Mouse (Mus musculus) heart, adult 11 months (tissue): ENCODE data around the gene Tspan32.

ENCODE experiments used
- DNase-seq: peaks from one replicate; pipeline ENCODE4 v3.0.0; 2022

The Tspan32 gene

DNA sequence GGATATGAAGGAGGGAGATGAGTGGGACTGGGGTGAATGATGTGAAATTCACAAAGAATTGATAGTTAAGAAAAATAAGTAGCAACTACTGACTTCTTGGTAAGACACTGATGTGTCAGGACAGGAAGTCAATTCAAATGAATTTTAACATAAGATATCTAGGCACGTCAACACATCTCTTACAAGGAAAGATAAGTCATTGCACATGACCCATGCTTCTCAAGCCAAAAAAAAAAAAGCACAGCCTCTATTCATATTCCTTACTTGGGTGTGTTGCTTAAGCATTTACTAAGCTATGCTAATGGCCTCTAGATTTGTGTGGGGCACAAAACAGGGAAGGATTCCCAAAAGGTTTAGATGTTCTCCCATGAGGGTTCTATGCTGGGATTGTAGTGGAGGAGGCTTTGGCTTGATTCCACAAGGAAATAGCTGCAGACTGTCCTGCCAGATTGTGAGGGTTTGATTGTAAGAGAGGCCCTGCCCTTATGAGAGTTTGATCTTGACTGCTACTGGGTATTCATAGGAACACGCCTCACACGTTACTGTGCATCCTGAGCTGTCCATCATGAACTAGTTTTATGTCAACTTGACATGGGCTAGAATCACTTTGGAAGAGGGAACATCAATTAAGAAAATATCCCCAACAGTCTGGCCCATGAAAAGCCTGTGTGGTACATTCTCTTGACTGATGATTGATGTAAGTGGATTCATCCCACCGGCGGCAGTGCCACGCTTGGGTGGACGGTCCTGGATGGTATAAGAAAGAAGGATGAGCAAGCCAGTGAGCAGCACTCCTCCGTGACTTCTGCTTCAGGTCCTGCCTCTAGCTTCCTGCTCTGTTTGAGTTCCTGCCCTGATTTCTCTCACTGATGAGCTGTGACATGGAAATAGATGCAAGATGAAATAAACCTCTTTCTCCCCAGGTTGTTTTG is 29.9 kb downstream of the Tspan32 start:
- peak; percentile 97 for DNase-seq

DNA sequence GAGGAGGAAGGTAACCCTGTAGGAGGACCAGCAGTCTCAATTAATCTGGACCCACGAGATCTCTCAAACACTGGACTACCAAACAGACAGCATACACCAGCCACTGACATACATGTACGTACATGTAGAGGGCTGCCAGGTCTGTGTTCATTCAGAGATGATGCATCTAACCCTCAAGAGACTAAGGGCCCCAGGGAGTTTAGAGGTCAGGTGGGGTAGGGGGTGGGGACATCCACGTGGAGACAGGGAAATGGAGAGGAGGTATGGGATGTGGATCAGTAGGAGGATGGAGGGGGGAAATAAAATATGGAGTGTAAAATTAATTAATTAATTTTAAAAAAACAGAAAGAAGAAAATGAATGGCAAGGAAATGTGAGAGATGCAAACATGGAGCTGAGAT is 31.9 kb downstream of the Tspan32 start:
- DNase-seq, result no peak

DNA sequence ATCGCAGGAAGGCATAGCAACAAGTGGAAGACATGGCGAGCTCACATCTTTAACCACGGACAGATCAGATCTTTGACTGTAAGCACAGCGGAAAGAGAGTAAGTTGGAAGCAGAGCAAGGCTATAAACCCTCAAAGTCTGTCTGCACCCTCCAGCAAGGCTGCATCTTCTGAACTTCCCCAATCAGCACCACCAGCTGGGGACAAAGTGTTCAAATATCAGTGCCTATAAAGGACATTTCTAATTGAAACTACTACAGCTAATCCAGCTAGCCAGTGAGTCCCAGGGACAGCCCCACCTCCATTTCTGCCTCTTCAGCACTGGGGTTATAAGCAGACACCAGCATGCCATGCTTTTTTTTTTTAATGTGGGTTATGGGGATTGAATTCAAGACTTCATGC is 32.5 kb downstream of the Tspan32 start:
- peak; percentile 93 for DNase-seq

DNA sequence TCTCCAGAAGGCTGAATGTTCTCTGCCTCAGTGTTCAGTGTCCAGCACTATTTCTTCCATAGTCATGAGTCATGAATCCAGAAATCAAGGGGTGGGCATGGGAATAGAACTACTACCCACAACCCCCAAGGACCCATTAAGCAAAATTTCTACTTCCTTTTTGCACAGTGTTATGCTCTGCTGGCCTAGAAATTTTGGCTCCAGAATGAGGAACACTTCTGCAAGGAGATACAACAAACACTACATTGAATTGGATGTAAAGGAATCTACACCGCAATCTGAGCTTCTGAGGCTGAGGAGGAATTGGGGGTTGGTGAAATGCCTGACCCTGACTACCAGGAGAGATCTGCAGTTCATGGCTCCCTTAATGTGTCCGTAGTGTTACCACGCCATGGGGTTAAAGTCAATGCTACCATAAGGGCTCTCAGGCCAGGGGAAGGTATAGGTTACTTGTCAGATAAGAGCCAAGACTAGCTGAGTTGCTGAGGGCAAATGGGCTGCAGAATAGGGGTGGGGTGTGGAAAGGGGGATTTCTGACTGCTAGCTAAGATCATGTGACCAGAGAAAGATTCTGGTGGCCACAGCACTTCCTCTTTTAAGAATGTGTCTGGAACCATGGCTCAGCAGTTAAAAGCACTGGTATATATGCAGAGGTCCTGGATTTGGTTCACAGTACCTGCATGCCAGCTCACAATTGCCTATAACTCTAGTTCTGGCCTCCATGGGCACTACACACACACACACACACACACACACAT is 33.5 kb downstream of the Tspan32 start:
- peak; percentile 91 for DNase-seq

DNA sequence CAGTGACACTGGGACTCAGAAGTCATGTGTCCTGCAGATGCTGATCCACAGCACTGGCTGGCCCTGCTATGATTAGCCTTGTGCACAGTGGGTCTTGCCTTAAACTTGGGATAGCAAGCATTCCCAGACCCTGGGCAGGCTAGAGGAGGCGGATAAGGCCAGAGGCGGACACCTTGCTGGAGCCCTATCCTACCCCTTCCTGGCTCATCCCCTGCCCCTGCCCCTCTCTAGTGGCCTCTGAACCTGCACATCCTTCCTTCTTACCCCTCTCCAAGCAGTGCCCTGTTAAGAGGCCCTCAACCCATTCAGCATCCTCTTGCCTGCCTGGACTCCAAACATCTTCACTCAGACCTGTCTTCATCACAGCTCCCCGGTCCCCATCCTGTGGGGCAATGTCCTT is 35.7 kb downstream of the Tspan32 start:
- peak; percentile 91 for DNase-seq

DNA sequence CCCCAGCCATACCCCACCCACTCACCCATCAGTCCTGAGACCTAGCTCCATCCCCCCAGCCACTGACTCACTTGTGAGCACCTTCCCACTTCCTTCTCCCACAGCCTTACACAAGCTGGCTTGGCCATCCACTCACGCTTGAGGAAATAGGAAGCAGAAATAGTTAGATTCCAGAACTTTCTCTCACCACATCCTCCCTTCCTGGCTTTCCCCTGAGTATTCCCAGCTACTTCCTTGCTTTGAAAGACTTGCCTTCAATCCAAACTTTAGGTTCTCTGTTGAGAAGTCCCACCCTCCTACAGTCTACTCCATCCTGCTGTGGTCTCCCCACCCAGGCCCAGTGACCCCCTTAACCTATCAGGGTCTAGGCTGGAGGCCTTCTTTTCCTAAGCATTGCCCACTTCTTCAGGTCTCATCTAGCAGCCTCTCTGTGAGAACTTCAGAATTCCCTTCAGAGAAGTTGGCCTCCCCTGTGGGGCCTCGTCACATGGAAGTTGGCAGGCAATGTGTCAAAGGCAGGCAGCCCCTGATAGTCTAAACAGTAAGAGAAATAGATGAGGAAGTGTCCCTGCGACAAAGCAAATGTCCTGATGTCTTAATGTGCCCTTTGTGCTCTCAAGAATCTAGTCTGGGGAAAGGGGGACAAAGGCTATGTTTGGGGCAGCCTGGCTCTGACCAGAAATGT is 36.4 kb downstream of the Tspan32 start:
- DNase-seq, result peak; percentile 98

DNA sequence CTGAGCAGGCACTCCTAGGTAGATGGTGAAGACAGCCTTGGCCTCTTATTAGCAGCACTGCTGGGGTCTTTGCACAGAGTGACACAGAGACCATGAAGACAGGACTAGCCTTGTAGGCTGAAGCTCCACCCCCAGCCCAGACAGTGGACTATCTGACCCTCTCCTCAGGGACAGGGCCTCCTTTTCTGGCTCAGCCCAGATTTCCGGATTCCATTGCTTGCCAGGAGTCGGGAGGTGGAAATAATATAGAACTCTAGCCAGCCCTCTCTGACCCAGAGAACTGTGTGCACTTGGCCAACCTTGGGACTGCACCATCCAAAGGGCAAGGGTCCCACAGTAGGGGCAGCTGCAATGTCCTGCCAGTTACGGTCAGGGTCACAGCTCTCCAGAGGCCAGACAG is 37.2 kb downstream of the Tspan32 start:
- DNase-seq, result peak; percentile 99

DNA sequence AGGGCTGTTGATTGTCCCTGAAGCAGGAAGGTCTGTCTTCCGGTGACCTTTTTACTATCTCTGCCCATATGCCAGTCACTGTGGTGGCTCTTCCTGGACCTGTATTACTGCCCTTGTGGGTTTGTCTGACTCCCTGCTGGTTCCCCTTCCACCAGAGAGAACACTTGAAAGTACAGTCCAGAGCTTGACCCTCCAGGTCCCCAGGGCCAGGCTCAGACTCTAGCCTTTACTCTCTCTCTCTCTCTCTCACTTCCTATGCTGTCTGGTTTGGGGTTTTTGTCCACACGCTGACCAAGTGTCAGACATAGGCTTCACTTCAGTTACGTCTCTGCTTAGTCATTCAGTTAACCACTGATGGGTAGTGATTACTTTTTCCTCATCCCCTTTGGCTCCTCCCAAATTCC is 38.1 kb downstream of the Tspan32 start:
- peak; percentile 90 for DNase-seq

DNA sequence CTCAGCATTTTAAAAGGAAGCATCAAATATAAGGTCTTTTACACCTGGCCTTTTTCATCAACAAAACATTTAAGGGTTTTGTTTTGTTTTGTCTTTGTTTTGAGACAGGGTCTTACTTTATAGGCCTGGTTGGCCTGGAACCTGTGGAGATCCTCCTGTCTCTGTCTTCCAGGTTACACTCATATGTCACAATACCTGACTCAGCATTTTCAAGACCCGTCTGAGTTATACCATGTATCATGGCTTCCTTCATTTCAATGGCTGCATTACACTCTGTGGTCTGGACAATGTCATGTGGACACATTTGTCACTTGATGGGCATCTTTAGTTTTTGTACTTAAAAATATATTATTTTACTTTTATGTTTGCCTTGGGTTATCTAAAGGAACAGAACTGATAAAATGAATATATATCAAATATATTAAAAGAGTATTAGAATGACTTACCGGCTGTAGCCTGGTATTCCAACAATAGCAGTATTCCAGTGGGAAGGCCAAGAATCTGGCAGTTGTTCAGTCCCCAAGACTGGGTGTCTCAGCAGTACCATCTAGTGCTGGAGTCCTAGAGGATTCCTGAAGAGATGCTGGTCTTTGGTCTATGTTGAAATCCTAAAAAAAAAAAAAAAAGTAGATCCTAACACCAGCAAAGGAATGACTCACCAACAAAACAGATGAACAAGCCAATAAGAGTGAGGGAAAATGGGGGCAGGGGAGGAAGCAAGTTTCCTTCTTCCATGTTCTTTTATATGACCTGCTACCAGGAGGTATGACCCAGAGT is 39.4 kb downstream of the Tspan32 start:
- no peak for DNase-seq

DNA sequence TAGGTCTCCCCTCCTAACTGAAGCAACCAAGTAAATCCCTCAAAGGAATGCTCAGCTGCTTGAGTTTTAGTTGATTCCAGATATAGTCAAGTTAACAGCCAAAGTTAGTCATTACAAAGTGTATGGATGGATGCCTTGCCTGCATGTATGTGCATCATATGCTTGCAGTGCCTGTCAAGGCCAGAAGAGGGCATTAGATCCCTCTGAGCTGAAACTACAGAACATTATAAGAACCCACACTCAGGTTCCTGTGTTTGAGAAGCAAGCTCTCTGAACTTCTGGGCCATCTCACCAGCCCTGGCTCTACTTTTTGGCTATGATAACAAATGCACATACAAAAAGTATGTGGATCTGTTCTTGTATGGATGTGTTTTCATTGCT is 40.0 kb downstream of the Tspan32 start:
- no peak for DNase-seq

DNA sequence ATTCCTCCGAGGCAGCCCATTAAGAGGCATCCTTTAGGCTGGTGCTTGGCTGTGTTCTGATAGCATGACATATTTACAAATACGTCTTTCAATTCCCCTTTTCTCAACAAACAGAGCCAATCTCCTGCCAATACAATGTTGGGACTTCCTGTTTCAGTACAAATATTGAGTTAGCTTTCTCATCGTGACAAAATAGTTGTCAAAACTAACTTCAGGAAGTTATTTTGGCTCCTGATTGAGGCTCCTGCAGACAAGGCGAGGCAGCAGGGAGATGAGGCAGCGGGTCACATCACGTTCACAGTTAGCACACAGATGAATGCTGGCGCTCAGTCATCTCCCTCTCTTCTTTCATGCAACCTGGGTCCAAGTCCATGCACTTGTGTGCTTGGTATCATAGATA is 41.5 kb downstream of the Tspan32 start:
- peak; percentile 84 for DNase-seq

DNA sequence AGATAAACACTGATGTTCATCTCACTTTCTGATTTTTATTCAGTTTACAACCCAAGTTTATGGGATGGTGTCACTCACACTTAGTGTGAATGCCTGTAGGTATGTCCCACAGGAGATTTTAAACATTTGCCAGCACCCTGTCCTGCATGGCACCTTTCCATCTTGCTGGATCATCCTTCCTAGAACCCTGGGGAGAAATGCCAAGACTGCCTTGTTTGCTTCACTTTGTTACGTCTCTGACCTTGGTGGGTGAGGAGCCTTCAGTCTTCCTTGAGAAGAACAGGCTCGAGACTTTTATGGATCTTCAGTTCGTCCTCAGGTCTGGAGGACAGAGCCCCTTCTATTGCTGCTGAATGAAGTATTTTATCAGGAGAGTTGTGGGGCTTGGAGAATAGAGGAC is 44.5 kb downstream of the Tspan32 start:
- peak; percentile 85 for DNase-seq

DNA sequence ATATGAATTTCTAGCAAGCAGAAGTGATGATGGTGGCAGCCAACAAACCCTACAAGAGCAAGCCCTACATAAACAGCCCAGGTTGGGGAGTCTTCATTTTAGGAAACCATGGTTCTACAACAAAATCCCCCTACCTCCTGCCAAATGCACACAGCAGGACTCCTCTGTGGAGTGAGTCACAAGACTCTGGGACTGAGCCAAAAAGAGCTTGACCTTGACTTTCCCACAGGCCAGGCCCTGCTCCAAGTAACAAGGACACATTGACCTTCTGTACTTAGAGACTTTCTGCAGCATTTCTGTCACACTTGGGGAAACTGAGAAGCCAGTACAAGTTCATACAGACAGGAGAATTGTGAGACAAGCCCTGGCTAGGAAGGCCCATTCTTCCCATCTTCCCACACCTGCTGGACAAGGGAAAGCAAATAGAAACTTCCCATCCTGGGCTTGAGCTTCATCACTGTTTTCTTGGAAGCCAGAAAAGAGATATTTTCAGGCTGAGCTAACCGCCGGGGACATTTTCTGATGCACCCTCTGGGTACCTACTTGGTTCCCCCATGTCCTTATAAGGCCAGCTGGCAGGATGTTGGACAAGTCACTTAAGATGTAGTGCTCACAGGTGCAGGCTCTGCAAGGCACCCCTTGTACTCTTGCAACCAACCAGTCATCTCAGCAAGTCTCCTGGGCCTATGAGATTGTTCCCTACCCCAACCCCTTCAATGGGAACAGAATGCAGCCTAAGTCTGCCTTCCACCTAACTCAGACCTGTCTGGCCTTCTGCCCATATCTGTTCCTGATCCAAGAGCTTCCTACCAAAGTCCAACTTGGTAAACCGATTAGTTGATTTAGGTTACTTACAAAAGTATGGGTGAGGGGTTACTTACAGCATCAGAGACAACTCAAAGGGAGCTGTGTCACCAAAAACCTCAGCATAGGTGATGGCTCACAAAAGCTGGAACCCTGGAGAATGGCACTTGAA is 45.3 kb downstream of the Tspan32 start:
- DNase-seq, result peak; percentile 97

DNA sequence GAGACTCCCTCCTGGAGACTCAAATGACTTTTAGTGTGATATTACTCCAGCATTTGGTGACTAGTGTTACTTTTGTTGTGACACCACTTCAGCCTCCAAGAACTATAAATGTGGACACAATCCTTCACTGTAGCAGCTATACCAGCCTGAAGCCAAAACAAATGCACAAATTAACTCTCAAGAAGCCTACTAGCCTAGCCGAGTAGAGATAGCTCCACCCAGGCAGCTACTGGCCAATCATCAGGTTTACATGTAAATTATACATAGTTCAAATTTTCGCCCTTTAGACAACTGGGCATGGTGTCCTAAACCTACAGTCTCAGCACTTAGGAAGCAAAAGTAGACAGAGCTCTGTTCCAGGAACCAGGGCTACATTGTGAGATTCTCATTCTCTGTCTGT is 46.5 kb downstream of the Tspan32 start:
- no peak for DNase-seq

DNA sequence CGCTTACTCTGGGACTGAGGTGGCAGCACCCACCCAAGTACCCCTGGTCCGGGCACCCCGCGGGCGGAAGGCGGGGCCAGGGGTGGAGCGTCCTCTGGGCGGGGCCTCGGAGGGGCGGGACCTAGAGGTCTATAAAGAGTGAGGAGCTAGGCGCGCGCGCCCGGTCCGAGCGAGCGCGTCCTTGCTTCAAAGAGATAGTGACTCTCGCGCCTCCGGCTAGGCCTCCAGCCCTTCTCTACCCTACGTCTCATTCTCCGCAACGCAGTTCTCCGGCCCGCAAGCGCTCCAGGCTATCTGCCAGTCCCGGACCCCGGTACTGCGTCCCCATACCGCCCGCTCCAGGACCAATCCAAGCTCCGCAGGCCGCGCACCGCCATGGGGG is 47.8 kb downstream of the Tspan32 start, which contains the start of gene Cd81:
Cd81 (plus strand) TSS at position 114 of the 382 bp plus-strand sequence.
- peak; percentile 99 for DNase-seq

DNA sequence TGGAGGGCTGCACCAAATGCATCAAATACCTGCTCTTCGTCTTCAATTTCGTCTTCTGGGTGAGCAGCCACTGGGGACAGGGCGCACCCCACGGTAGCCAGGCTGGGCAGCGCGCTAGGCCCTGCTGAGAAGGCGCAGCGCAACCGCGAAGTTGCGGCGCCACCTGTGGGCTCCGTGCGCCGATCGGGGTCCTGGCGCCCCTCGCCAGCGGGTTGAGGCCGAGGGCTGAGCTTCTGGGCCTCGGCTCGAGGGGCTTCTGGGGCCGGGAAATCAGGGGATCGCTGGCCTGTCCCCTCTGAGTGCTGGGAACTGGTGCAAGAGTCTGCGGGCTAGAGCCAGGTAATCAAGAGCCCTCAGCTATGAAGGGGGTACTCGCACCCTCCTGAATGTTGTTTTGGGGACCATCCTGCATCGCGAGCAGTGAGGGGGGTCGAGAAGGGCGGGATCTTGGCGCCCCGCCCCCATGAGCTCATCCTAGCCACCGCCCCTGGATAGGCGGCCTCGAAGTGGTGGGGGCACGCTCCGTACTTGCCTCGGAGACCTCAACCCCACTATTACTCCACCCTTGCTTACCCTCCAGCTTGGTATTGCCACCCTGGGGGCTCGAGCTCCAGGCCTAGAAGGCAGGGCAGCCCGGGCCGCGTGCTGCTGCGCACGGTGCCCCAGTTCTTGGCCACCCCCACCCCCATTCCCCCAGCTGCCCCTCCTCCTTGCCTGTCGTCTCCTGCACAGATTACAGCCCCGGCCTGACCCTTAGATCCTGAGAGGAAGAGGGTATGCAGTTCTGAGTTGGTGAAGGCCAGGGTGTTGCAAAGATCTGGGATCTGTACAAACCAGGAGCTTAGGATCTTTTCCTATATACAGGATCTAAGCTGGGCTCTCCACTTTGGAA is 48.4 kb downstream of the Tspan32 start:
- peak; percentile 98 for DNase-seq

DNA sequence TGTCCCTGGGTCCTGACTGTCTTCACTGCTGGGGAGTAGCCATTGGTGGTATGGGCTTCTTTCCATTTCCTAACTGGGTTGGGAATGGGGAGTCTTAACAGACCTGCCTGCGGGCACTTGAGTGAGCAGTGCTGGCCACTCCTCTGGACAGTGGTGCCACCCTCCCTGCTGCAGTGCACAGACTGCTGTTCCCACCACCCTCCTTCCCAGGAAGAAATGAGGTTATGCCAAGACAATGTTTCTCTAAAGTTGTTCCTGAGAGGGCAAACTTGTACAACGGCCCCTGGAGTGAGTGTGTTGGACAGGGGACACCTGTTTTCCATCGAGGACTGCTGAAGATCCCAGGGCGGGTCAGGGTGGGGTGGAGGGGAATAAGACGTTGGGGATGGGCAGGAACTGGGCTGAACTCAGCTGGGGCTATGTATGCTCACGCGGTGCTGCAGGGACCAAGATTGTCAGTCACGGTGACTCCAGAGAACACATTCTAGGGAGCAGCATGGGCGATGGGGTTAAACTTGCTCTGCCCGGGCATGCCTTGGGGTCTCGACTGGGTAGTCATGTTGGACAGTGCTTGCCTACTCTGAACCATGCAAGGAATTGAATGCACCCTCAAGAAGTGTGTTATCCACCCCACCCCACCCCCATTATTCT is 49.2 kb downstream of the Tspan32 start:
- peak; percentile 94 for DNase-seq

DNA sequence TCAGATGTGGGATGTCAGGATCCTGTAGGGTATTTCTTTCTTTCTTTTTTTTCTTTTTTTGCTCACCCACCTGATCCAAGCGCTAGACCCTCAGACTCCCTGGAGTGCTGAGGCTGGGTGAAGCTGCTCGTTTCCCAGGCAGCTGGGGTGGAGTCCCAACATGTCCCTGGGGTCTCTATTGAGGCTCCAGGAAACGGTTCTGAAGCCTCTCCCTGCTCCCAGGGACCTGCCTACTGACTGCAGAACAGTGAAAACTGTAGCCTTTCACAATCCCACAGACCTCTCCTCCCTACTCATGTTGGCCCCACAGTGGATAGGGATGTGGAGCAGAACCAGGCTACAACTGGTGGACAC is 49.7 kb downstream of the Tspan32 start:
- DNase-seq, result peak; percentile 96

DNA sequence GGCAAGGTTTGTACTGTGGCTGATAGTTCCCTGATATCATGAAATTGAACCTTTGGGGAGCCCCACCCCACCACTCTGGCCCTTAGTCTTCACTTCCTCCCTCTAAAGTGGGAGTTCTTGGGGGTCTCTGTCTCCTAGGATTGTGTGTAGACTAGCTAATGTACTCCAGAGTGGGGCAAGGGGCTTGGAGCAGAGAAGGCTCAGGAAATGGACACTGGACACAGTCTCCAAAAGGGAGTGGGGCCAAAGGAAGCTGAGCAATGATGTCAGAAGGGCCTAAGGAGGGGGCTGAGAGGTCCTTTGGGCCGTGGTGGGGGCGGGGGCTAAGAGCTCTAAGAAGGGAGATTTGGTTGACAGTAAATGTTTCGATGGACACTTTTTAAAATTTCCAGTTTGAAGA is 50.2 kb downstream of the Tspan32 start:
- DNase-seq, result peak; percentile 93
